Mouse (Mus musculus): ENCODE data around the gene Nop2. TPM values are rescaled to one million over a fixed set of nuclear protein-coding genes. Genes with fewer than 3 reads are reported as not detected.

The Nop2 gene
- polyA plus RNA-seq, 1 experiment from 2014 or later = 49.1 TPM

DNA sequence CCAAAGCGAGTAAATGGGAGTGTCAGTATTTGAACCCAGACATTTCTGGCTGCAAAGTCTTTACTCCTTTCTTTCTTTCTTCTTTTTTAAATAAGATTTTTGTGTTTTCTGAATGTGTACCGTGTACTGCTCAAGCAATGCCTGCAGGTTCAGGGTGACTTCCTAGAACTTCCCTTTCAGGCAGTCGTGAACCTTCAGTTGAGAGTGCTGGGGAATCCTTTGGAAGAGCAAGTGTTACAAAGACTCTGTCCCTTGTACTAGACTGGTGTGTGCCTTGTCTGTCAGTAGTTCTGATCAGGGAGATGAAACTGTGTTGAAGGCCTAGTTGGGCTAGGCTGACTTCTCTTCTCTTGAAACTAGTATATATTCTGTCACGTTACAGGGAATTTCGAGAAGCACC is 61.1 kb downstream of the Nop2 start:
- WGBS = 54% methylated on average over 5 of the region's 5 CpGs
- Histone ChIP-seq H3K27me3 (no peaks in the 10 kb centered on the region), H3K27ac (peak overlapping the region; percentile 99), H3K9me3 (replicated peaks) (no peaks in the 10 kb centered on the region), H3K4me2 (peak overlapping the region; percentile 92), H3K4me1 (peaks cover 28% of the 10 kb centered on the region), H3K36me3 (ENCODE audit: poor library complexity, severe bottlenecking) (peaks cover 49% of the 10 kb centered on the region), H3K4me3 (peak overlapping the region; percentile 71), H3K9ac (peak overlapping the region; percentile 84)
- ATAC-seq = no peak

DNA sequence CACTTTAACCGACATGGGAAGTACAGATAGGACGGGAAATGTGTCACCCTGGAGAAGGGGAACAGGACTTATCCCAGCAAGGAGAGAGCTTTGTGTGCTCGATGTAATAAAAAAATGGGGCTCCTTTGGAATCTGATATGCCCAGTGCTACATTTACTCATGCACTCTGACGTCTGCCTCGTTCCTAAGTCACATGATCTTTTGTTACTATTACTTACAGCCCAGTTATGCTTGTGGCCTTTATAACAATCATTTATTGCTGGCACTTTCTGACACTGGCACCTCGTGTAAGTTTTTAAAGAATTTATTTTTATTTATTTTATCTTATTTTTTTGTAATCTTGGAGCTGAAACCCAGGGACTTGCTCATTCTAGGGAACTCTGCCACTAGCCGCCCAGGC is 61.7 kb downstream of the Nop2 start:
- no peaks in the 10 kb centered on the region for H3K9me3 ChIP-seq (replicated peaks)
- no peaks in the 10 kb centered on the region for H3K27me3 ChIP-seq
- no peak overlapping the region for H3K9ac ChIP-seq
- H3K4me3 ChIP-seq = no peak overlapping the region
- no peak overlapping the region for H3K27ac ChIP-seq
- H3K4me2 ChIP-seq = 0 out of 2 replicates have a peak overlapping the region, but pooled peaks have one; percentile 92
- peaks cover 44% of the 10 kb centered on the region for H3K36me3 ChIP-seq (ENCODE audit: poor library complexity, severe bottlenecking)
- no peak for ATAC-seq
- WGBS = 90% methylated on average over 7 of the region's 7 CpGs
- peaks cover 27% of the 10 kb centered on the region for H3K4me1 ChIP-seq

Small RNAs within 50 kb of the gene (microRNA-seq; reads per million reads assigned to microRNA genes)
- not detected for gene Mir7045

Other genes with a start within 250 kb of the Nop2 start
- gene Cd4, start 243.7 kb upstream of the Nop2 start, polyA plus RNA-seq (2015; fragmentation: Nextera tagmentation; extraction: Ambion mirVana) = 0.08 TPM in 2 replicates
- gene Lag3, start 220.2 kb upstream of the Nop2 start, polyA plus RNA-seq (2015; fragmentation: Nextera tagmentation; extraction: Ambion mirVana) = 1.3 and 1.9 TPM in 2 replicates
- gene Ptms, start 211.8 kb upstream of the Nop2 start, polyA plus RNA-seq (2015; fragmentation: Nextera tagmentation; extraction: Ambion mirVana) = 588 and 626 TPM in 2 replicates
- 398 and 409 TPM in 2 replicates for gene Mlf2, start 200.5 kb upstream of the Nop2 start, polyA plus RNA-seq (2015; fragmentation: Nextera tagmentation; extraction: Ambion mirVana)
- 89.0 and 99.3 TPM in 2 replicates for gene Cops7a, start 166.4 kb upstream of the Nop2 start, polyA plus RNA-seq (2015; fragmentation: Nextera tagmentation; extraction: Ambion mirVana)
- 13.0 and 16.1 TPM in 2 replicates for gene Pianp, start 135.2 kb upstream of the Nop2 start, polyA plus RNA-seq (2015; fragmentation: Nextera tagmentation; extraction: Ambion mirVana)
- 18.1 and 19.9 TPM in 2 replicates for gene Zfp384, start 122.8 kb upstream of the Nop2 start, polyA plus RNA-seq (2015; fragmentation: Nextera tagmentation; extraction: Ambion mirVana)
- gene Ing4, start 92.1 kb upstream of the Nop2 start, polyA plus RNA-seq (2015; fragmentation: Nextera tagmentation; extraction: Ambion mirVana) = 190 and 200 TPM in 2 replicates
- 19.1 and 20.9 TPM in 2 replicates for gene Acrbp, start 82.2 kb upstream of the Nop2 start, polyA plus RNA-seq (2015; fragmentation: Nextera tagmentation; extraction: Ambion mirVana)
- 0.38 and 0.44 TPM in 2 replicates for gene Lpar5, start 64.0 kb upstream of the Nop2 start, polyA plus RNA-seq (2015; fragmentation: Nextera tagmentation; extraction: Ambion mirVana)
- 114 and 119 TPM in 2 replicates for gene Chd4, start 35.9 kb upstream of the Nop2 start, polyA plus RNA-seq (2015; fragmentation: Nextera tagmentation; extraction: Ambion mirVana)
- 11.9 and 14.4 TPM in 2 replicates for gene Iffo1, start 13.3 kb downstream of the Nop2 start, polyA plus RNA-seq (2015; fragmentation: Nextera tagmentation; extraction: Ambion mirVana)
- gene Gapdh, start 34.6 kb downstream of the Nop2 start, polyA plus RNA-seq (2015; fragmentation: Nextera tagmentation; extraction: Ambion mirVana) = 1,974 and 2,008 TPM in 2 replicates
- gene Ncapd2, start 59.8 kb downstream of the Nop2 start, polyA plus RNA-seq (2015; fragmentation: Nextera tagmentation; extraction: Ambion mirVana) = 146 and 153 TPM in 2 replicates
- 193 and 202 TPM in 2 replicates for gene Mrpl51, start 59.9 kb downstream of the Nop2 start, polyA plus RNA-seq (2015; fragmentation: Nextera tagmentation; extraction: Ambion mirVana)
- gene Vamp1, start 83.6 kb downstream of the Nop2 start, polyA plus RNA-seq (2015; fragmentation: Nextera tagmentation; extraction: Ambion mirVana) = 5.4 and 6.3 TPM in 2 replicates
- 2.2 and 3.1 TPM in 2 replicates for gene Tapbpl, start 100.0 kb downstream of the Nop2 start, polyA plus RNA-seq (2015; fragmentation: Nextera tagmentation; extraction: Ambion mirVana)
- gene Cd27, start 105.1 kb downstream of the Nop2 start, polyA plus RNA-seq (2015; fragmentation: Nextera tagmentation; extraction: Ambion mirVana) = 1.5 and 2.0 TPM in 2 replicates
- gene Tuba3a, start 154.1 kb downstream of the Nop2 start, polyA plus RNA-seq (2015; fragmentation: Nextera tagmentation; extraction: Ambion mirVana) = not detected in 2 replicates
- 10.2 and 12.3 TPM in 2 replicates for gene Ltbr, start 182.0 kb downstream of the Nop2 start, polyA plus RNA-seq (2015; fragmentation: Nextera tagmentation; extraction: Ambion mirVana)
- gene Scnn1a, start 188.8 kb downstream of the Nop2 start, polyA plus RNA-seq (2015; fragmentation: Nextera tagmentation; extraction: Ambion mirVana) = 0.13 and 0.26 TPM in 2 replicates
- gene Tnfrsf1a, start 217.5 kb downstream of the Nop2 start, polyA plus RNA-seq (2015; fragmentation: Nextera tagmentation; extraction: Ambion mirVana) = 12.8 and 13.8 TPM in 2 replicates
- gene Plekhg6, start 248.9 kb downstream of the Nop2 start, polyA plus RNA-seq (2015; fragmentation: Nextera tagmentation; extraction: Ambion mirVana) = 0.08 and 0.09 TPM in 2 replicates